Mouse (Mus musculus): ENCODE data around the gene Apom.
"Not testable (repeated sequence)": the region's sequence is repeated elsewhere in the genome, so short reads cannot be mapped to it uniquely, and the experiment has no call there.

Apom gene

GRCm38 (mm10) chr17:35126206-35126611, 5.6 kb downstream of the Apom start, which contains the start of gene D17H6S53E:
Gene D17H6S53E (plus strand): TSS chr17:35126373.
- peak; percentile 84 for DNase-seq

GRCm38 (mm10) chr17:35125578-35125977, 6.3 kb downstream of the Apom start:
- peak; percentile 34 for DNase-seq

GRCm38 (mm10) chr17:35125081-35125480, 6.8 kb downstream of the Apom start:
- DNase-seq: peak; percentile 15

DNA sequence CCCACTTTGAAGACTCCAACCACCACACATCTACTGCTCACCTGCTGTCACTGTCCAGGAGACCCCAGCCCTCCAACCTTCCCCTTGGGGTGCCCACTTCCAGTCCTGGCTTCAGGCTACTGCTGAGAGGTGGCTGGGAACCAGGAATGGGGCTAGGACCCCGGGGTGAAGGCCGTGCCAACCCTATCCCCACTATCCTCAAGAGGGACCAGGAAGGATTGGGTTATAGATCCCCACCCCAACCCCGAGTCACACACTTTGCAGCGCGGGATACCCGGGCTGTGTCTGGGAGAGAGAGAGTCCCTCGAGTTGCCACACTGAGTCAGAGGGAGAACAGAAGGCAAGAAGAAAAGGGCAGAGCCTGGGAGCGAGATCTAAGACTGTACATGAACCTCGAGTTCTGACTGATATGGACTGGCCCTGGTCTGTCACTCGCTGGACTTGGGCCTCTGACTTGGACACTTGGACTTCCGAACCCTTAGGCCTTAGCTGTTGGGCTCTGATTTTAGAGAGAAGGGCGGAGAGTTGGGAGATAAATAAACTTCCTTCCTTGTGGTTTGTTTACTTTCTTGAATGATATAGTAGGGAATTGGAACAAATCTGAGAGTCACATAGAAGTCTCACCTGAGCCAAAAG, 7.5 kb downstream of the Apom start:
- not testable (repeated sequence) for DNase-seq

GRCm38 (mm10) chr17:35123287-35123686, 8.6 kb downstream of the Apom start:
- not testable (repeated sequence) for DNase-seq

- peak; percentile 60 for DNase-seq
Observed at GRCm38 (mm10) chr17:35121871-35122303, 10.0 kb downstream of the Apom start, which contains the start of gene Csnk2b. Gene Csnk2b (minus strand): TSS chr17:35122053.

DNA sequence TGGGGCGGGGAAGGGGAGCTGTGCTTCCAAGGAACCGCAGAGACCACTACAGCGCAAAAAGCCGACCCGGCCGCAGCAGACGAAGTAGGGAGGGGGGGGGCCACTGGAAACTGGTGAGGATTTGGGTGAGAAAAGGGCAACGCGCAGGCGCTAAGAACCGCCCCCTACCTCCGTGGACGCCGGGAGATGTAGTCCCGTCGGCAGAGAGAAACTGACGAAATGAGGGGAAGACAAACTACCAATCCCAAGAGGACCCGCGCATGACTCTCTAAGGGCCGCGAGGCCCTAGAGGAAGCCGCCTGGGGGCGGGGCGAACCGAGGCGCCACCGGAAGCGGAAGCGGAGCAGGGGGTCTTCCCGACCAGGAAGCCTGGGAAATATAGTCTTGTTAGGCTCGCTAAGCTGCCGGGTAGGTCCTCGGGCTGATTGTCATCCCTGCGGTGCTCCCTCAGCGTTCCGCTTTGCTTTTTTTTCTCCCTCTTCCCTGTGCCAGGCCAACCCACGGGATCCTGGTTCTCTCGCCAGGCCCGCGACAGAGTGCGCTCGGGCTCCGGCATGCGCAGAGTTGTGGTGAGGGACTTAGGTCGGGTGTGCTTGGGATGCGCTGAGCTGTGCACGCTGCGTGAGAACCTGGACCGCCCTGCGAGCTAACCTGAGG, 10.6 kb downstream of the Apom start, which contains the start of gene Gpank1:
Gene Gpank1, plus strand, starts transcription at position 313 of the 657 bp plus-strand sequence.
- DNase-seq: peak; percentile 99

DNA sequence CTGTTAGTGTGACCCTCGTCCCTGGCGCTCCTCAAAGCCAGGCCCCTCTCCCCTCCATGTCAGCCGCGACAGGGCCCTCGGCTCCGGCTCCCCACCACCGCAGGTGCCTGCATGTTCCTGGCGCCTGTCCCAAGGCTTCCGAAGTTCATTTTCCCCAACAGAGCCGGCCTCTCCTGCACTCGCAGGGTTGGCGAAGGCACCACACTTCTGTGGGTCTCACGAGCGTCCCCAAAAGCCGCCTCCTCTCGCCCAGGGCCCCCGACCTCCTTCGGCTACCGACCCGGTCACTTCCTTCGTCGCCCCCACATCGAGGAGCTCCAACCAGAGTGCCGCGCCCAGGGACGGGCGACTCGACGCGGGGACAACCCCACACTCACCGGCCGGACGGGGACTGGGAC, 11.1 kb downstream of the Apom start:
- peak; percentile 20 for DNase-seq

DNA sequence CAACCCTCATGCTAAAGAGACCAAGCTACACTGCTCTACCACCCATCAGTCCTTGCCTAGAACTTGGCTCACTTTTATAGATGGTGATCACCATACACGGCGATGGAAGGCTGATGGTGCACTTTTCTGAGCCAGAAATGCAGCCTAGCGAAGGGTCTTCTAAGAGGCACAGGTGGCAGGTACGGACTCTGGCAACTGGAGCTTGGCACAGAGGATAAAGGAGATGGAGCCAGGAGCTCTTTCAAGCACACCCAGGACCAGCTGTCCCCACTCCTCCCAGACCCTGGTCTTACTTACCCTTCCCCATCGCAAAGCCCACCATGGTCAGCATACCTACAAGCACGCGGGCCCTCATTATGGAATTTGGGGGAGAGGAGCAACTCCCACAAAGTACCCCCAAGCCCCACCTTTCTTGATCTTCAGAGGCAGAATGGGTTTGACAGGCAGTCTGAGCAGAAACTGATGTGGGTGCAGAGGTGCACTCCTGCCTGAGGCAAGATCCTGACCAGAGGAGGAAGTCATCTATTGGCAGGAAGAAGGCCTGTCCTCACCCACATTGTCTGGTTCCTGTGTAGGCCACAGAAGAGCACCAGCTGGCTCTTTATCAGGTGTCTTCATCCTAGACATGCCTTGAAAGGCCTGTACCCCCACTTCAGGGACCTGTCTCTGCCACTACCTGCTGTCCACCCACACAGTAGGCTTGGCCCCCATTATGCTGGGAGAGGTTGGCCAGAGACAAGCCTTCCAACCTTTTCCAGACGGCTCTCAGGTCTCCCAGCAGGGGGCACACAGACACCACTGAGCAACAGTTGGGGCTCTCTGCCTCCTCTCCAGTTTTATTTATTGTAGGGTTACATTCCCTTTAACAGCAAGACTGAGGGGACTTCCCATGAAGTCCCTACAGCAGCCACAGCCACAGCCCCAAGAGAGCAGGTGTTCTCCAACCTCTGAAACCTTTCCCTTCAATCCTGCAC, 16.5 kb downstream of the Apom start, which contains the start of gene Ly6g5b:
Gene Ly6g5b, minus strand, starts transcription at position 383 of the 974 bp plus-strand sequence.
- peak; percentile 43 for DNase-seq

- no peak for DNase-seq
Observed at GRCm38 (mm10) chr17:35111774-35112173, 20.1 kb downstream of the Apom start.

DNA sequence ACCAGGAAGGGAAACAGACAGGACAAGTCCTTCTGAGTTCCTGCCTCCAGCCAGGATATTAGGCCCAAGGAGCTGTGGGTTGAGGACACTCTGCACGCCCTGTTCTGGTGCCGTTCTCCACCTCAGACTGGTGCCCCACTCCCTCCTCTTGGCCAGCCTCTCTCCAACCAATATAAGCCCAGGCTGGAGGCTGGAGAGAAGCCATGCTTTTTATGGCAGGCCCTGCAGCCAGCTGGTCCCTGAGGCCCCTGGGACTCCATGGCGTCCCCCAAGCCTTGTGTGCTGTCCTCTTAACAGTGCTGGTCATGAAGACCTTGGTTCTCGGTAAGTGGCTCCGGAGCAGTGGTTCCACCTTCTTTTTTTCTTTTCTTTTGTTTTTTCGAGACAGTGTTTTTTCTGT, 23.8 kb downstream of the Apom start, which contains the start of gene Ly6g5c:
Gene Ly6g5c, plus strand, starts transcription at position 183 of the 400 bp plus-strand sequence.
- no peak for DNase-seq

GRCm38 (mm10) chr17:35106522-35106921, 25.3 kb downstream of the Apom start:
- no peak for DNase-seq

GRCm38 (mm10) chr17:35105740-35106389, 26.0 kb downstream of the Apom start:
- peak; percentile 61 for DNase-seq

DNA sequence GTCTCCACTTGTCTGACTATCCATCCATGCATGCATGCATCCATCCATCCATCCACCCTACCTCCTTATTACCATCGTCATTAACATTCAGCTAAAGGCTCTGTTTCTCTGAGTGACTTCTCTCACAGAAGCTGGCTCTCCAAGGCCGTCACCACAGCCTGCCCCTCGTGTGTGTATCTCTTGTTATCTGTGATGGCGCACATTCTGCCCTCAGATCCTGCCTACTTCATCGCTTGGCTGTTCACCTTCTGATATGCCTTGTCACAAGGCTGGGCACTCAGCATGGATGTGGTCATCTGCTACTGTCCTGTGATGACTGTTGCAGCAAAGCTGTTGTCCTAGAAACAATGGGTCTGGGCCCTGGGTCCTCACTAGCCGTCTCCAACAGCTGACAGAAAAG, 27.1 kb downstream of the Apom start:
- DNase-seq: no peak

DNA sequence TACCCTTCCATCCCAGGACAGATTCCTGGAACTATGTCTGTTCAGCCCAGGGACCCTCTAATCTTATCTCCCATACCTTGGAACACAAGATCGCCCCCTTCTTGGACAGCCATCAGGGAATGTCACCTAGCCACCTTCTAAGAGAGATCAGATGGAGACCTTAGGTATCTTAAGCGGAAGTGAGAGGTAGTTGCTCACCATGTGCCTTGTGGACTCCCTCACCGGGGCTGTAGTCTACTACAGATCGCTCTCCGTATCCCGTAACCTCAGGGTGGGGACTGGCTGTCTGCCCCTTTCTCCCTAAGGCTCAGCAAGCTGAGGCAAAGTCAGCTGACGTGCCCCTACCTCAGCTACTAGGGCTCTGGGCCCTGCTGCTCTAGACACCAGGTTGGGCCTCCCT, 27.8 kb downstream of the Apom start:
- no peak for DNase-seq

GRCm38 (mm10) chr17:35103221-35103690, 28.6 kb downstream of the Apom start:
- DNase-seq: no peak

DNA sequence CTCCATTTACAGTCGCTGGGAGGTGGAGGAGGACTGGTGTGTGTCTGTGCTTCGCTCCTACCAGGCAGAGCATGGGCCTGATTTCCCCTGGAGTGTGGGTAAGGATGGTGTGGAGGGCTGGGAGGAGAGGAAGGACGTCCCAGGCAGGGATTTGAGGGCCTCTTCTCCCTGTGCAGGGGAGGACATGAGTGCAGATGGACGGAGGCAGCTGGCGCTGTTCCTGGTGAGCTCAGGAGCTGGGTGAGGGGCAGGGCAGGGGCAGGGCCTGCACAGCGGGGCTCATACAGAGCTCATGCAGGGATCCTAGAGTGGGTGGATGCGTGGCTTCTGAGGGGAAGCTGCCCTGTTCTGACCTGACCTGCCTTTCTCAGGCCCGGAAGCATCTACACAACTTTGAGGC, 29.6 kb downstream of the Apom start:
- DNase-seq: no peak

DNA sequence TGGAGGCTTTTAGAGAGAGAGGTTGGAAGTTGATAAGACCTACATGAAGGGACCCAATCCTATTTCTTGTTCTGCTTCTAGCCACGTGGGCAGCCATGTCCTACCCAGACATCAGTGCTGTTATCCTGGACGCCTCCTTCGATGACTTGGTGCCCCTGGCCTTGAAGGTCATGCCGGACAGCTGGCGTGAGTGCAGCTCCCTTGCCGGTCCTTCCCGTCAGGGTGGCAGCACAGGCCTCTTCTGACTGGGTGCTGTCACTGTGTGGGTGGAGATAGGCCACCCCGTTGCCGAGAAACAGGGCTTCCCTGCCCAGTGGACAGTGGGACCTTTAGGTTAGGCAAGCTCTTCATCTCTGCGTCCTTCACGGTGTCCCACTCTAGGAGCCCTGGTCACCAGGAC, 30.7 kb downstream of the Apom start:
- DNase-seq: no peak

- DNase-seq: no peak
Observed at GRCm38 (mm10) chr17:35100196-35100765, 31.6 kb downstream of the Apom start.

GRCm38 (mm10) chr17:35097164-35097655, 34.6 kb downstream of the Apom start:
- DNase-seq: peak; percentile 48

DNA sequence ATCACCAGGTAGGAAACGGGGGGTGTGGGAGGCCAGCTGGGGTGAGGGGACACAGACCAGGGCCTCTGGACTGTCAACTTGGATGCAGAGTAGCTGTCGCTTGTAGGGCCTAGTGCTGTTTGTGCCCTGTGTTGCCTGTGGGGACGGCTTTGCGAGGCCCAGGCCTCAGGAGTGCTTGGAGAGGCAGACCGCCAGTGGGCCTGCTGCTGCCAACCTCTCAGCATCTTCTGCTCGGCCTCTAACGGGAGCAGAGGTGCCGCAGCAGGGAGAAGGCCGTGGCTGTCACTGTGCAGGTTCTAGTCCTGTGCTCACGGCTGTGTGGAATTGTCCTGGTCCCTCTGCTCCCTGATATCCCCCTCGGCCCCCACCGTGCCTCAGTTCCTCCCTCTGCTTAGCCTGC, 35.3 kb downstream of the Apom start:
- DNase-seq: no peak
